Mouse (Mus musculus) bone marrow macrophage, adult 2 months (primary cell): Measurements from ENCODE around the gene C1galt1.

Experiments used
- CTCF ChIP-seq: IDR thresholded peaks from 2 replicates; pipeline ENCODE4 v1.5.1; 2012; ENCODE audit warnings: low read depth, mild to moderate bottlenecking, low read length, moderate library complexity
- POLR2A ChIP-seq: IDR thresholded peaks from 2 replicates; pipeline ENCODE4 v1.6.1; 2012; ENCODE audit warnings: mild to moderate bottlenecking, low read depth, low read length, borderline replicate concordance

DNA sequence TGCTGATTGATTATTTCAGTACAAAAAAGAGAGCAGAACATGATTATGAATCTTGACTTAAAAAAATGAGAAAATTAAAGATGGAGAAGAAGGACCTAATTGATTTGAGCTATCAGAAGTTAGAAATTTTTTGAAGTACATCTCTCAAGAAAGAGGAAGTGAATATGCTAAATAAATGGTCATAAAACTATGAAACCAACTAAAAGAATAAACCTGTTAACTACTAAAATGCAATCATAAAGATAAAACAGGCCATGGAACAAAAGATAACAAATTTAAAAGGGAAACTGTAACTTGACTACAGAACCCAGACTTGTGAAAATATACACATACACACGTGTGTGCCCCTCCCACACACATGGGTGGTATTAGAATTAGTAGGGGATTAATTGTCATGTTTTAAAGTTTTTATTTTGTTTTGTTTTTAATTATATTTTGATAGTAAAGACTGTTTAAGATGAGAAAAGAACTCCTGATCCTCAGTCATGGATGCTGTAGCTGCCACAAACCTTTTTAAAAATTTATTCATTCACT lies 37.0 kb downstream of the C1galt1 start:
- TF ChIP-seq POLR2A = no peak
- no peak for TF ChIP-seq CTCF
